Mouse (Mus musculus) heart, embryonic 12.5 days (tissue): ENCODE data around the gene Bahcc1. TPM values are rescaled to one million over a fixed set of nuclear protein-coding genes. Genes with fewer than 3 reads are reported as not detected.

Experiments used
- ATAC-seq: fragments of 200-750 bp; cut with Nextera tagmentation; 2 replicates; pipeline ENCODE4 v1.8.0; 2017; ENCODE audit warnings: moderate TSS enrichment, moderate library complexity; ENCODE audit not compliant: insufficient number of reproducible peaks, low FRiP score
- H3K27ac ChIP-seq: fragments of 300-500 bp; sonication (generic); 2 replicates; pipeline ENCODE4 v1.5.1; 2016; ENCODE audit warnings: mild to moderate bottlenecking, moderate library complexity; ENCODE audit not compliant: poor library complexity, severe bottlenecking
- H3K27me3 ChIP-seq: fragments of 300-500 bp; sonication (generic); replicated peaks from 2 replicates; pipeline ENCODE4 v1.6.1; 2016; ENCODE audit warnings: mild to moderate bottlenecking, moderate library complexity
- H3K36me3 ChIP-seq: fragments of 300-500 bp; sonication (generic); 2 replicates; pipeline ENCODE4 v1.6.1; 2016; ENCODE audit warnings: mild to moderate bottlenecking, moderate library complexity
- H3K4me1 ChIP-seq: fragments of 300-500 bp; sonication (generic); replicated peaks from 2 replicates; pipeline ENCODE4 v1.6.1; 2016; ENCODE audit warnings: mild to moderate bottlenecking
- H3K4me2 ChIP-seq: fragments of 300-500 bp; sonication (generic); 2 replicates; pipeline ENCODE4 v1.6.1; 2016; ENCODE audit warnings: mild to moderate bottlenecking, moderate library complexity
- H3K4me3 ChIP-seq: fragments of 300-500 bp; sonication (generic); 2 replicates; pipeline ENCODE4 v1.5.1; 2016; ENCODE audit warnings: mild to moderate bottlenecking
- H3K9ac ChIP-seq: fragments of 300-500 bp; sonication (generic); 2 replicates; pipeline ENCODE4 v1.6.1; 2016; ENCODE audit warnings: mild to moderate bottlenecking, moderate library complexity
- H3K9me3 ChIP-seq: fragments of 300-500 bp; sonication (generic); replicated peaks from 2 replicates; pipeline ENCODE4 v1.6.1; 2016; ENCODE audit warnings: mild to moderate bottlenecking, moderate library complexity
- WGBS: fragments of 180-500 bp; shearing (Covaris S2); methylation state at CpG from one replicate; pipeline ENCODE4 v1.1.7; 2016; 5-methylcytosine and 5-hydroxymethylcytosine counted together
- polyA plus RNA-seq: library from polyadenylated mRNA; unstranded; fragments of >200 nt; fragmentation: Nextera tagmentation; extraction: Ambion mirVana; gene quantifications from 2 replicates; pipeline ENCODE4 v1.2.1, GENCODE M21; 2016

The Bahcc1 gene
- polyA plus RNA-seq, 1 experiment from 2014 or later: 7.6 TPM

DNA sequence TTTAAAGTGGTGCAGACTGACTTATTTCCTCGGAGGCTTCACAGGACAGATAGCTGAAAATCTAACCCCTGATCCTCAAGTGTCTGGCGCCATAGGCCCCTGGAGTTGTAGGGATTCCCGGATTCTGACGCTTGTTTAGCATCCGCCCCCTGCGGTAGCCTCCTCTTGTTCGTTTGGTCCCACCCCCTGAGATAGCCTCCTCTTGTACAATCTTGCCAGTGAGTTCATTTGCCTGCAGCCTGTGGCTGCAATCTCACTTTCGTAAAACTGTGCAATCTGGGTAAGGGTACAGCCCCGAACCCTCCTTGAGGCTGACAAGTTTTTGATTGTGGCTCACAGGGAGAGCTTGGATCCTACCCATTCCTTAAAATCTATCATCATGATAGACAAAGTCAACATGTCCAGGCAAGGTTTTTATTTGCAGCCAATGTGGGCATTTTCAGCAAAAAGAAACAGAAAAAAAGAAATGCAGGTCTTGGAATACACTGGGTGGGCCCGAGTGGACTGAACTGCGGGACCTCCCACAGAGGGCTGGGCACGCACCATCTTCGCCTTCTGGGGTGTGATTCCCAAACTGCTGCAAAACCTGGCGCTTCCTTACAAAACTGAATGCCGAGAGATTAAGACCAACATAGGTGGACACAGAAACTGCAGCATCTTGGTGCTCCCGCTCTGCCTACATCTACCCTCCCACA, 82.1 kb downstream of the Bahcc1 start:
- Histone ChIP-seq H3K27ac (peak overlapping the region; percentile 100), H3K4me2 (peak overlapping the region; percentile 97), H3K36me3 (no peaks in the 10 kb centered on the region), H3K4me1 (peaks cover 44% of the 10 kb centered on the region), H3K4me3 (0 out of 2 replicates have a peak overlapping the region, but pooled peaks have one; percentile 52), H3K9ac (peak overlapping the region; percentile 82; the same call in 1 of the 2 replicates), H3K9me3 (no peaks in the 10 kb centered on the region), H3K27me3 (no peaks in the 10 kb centered on the region)
- WGBS: 43% methylated on average over 16 of the region's 16 CpGs
- no peak for ATAC-seq

DNA sequence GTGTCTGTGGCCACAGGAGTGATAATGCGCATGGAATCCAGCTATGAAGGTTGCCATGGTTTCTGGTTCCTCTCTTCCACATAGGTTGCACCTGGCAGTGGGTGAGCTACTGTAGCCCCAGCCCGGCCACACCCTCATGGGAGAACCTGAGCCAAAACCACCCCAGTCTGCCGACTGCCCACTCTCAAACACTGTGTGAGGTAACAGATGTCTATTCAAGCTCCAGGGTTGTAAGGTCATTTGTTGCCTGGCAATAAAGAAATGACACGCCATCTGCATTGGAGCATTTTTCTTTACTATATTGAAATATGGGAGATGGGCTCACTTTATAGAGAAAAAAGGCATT, 82.6 kb downstream of the Bahcc1 start:
- H3K36me3 ChIP-seq: no peaks in the 10 kb centered on the region
- peak overlapping the region; percentile 52 for H3K4me3 ChIP-seq
- no peaks in the 10 kb centered on the region for H3K27me3 ChIP-seq
- H3K4me1 ChIP-seq: peaks cover 41% of the 10 kb centered on the region
- H3K4me2 ChIP-seq: peak overlapping the region; percentile 97
- peak overlapping the region; percentile 100 for H3K27ac ChIP-seq
- ATAC-seq: no peak
- H3K9me3 ChIP-seq: no peaks in the 10 kb centered on the region
- H3K9ac ChIP-seq: peak overlapping the region; percentile 82
- WGBS: 46% methylated on average over 4 of the region's 4 CpGs

DNA sequence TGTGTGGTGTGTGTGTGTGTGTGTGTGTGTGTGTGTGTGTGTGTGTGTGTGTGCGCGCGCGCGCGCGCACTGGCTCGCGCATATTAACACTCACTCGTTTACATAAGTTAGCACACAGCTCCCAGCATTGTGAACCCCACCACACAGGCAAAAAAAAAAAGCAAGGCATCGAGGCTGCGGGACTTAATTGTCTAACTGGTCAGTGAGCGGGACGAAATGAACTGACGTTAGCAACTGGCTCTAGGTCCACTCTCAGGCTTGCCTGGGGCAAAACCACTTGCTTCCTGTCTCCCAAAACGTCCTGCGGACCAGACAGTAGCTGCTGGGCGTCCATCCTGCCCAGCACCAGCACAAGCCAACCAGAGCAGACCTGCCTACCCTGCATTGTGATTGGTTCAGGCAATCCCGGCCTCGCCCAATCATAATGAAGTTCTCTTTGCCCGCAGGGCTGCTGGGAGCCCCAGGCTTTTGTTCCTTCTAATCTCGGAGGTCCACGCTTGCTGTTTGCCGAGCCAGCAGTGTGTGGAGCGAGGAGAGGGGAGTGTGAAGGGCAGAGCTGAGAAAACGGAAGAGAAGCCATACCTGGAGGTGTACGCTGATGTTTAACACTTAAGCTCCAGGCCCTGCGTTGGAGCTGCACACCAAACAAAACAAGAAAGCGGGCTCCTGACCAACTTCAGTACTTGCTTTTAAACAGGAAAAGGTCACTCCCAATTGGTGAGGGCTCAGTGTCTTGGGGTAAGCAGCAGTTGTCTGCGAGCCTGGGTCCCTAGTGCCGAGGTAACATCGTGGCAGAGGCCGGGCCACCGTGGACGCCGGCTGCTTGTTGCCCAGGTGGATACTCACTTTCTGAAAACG, 83.3 kb downstream of the Bahcc1 start:
- H3K9ac ChIP-seq: peak overlapping the region; percentile 82
- H3K27ac ChIP-seq: peak overlapping the region; percentile 100
- no peaks in the 10 kb centered on the region for H3K27me3 ChIP-seq
- no peaks in the 10 kb centered on the region for H3K36me3 ChIP-seq
- H3K4me1 ChIP-seq: peaks cover 38% of the 10 kb centered on the region
- H3K4me3 ChIP-seq: peak overlapping the region; percentile 52
- ATAC-seq: peak; percentile 97
- H3K9me3 ChIP-seq: no peaks in the 10 kb centered on the region
- peak overlapping the region; percentile 97 for H3K4me2 ChIP-seq
- 15% methylated on average over 37 of the region's 37 CpGs for WGBS

DNA sequence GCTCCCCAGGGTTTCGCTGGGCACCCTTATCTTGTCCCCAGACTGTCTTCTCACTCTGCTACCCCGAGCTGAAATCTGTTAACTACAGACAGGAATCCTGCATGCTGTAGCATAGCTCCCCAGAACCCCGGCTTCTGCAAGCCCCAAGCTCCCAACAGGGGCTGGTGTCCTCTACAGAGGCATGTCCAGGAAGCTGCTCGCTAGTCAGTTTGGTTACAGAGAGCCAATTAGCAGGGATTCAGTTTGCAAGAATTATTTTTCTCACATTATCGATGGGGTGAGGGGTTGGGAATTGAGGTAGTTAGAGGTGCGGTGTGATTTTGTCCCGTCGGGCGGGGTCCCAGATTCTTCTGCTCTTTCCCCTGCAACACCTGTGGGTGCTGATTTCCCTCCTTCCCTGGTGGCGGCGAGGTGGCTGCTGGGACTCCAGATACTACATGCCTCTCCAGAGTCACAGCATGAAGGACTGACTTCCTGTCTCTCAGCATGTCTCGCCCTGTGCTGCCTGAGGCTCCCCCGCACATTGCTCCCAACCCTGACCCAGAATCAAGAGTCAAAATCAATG, 84.0 kb downstream of the Bahcc1 start:
- peak overlapping the region; percentile 82 for H3K9ac ChIP-seq
- peak; percentile 37 for ATAC-seq
- H3K27ac ChIP-seq: peak overlapping the region; percentile 100
- peak overlapping the region; percentile 97 for H3K4me2 ChIP-seq
- WGBS: 15% methylated on average over 13 of the region's 13 CpGs
- H3K4me3 ChIP-seq: peak overlapping the region; percentile 52
- H3K4me1 ChIP-seq: peaks cover 31% of the 10 kb centered on the region
- no peaks in the 10 kb centered on the region for H3K27me3 ChIP-seq
- no peaks in the 10 kb centered on the region for H3K36me3 ChIP-seq
- no peaks in the 10 kb centered on the region for H3K9me3 ChIP-seq

DNA sequence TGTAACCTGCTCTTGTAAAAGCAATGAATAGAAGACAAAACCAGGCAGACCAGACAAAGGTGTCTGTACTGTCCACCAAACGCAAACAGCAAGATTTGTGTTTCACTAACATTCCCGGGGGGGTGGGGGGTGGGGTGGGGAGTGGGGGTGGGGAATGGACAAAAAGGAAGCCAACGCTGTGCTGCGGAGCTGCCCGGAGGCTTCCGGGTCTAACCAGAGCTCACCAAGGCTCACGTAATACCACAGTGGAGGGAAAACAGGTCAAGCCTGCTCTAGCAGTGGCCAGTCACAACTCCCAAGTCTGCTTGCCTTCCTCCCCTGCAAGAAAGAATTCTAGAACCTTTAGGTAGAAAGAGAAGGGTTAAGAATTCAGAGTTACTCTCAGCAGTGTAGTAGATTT, 84.7 kb downstream of the Bahcc1 start:
- peak overlapping the region; percentile 82; the same call in 1 of the 2 replicates for H3K9ac ChIP-seq
- no peak overlapping the region for H3K4me3 ChIP-seq
- ATAC-seq: no peak
- peak overlapping the region; percentile 100 for H3K27ac ChIP-seq
- H3K4me1 ChIP-seq: peaks cover 29% of the 10 kb centered on the region
- H3K36me3 ChIP-seq: no peaks in the 10 kb centered on the region
- H3K9me3 ChIP-seq: no peaks in the 10 kb centered on the region
- H3K4me2 ChIP-seq: peak overlapping the region; percentile 97
- no peaks in the 10 kb centered on the region for H3K27me3 ChIP-seq
- WGBS: 69% methylated on average over 7 of the region's 7 CpGs

DNA sequence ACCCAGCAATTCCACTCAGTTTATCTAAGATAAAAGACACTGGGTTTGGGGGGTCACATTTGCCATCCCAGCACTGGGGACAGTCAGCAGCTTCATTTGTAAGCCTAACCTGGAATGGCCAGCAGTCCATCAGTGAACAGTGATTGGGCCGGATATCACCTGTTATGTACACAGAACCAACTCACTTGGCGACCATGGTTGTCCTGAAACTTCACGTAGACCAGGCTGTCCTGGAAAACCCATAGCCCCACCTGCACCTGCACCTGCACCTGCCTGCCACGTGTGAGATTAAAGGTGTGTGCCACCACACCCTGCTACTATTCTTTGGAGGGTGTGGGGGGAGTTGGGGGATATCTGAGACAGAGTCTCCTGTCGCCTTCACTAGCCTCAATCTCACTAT, 86.6 kb downstream of the Bahcc1 start:
- no peak overlapping the region for H3K27ac ChIP-seq
- H3K4me2 ChIP-seq: no peak overlapping the region
- 82% methylated on average over 5 of the region's 5 CpGs for WGBS
- no peaks in the 10 kb centered on the region for H3K9me3 ChIP-seq
- no peaks in the 10 kb centered on the region for H3K36me3 ChIP-seq
- no peaks in the 10 kb centered on the region for H3K27me3 ChIP-seq
- no peak overlapping the region for H3K9ac ChIP-seq
- no peak overlapping the region for H3K4me3 ChIP-seq
- peaks cover 25% of the 10 kb centered on the region for H3K4me1 ChIP-seq
- ATAC-seq: no peak

DNA sequence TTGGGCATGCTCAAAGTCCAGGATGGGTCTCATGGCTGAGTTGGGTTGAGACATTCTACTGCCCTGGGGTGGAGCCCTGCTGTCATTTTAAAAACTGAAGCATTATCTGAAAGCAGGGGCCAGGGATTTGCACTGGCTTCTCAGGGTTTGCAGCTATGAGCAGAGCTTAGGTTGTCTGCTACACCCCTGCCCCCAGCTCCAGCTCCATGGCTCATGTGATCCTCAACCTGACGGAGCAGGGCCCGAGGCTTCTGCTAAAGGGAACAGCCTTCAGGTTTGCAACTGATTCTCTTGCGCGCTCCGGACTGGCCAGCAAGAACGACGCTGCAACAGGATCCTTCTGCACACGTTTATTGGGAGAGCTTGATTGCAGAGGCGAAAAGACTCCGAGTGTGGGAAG, 87.4 kb downstream of the Bahcc1 start:
- H3K4me1 ChIP-seq: peaks cover 16% of the 10 kb centered on the region
- no peaks in the 10 kb centered on the region for H3K36me3 ChIP-seq
- no peaks in the 10 kb centered on the region for H3K9me3 ChIP-seq
- H3K27ac ChIP-seq: no peak overlapping the region
- 94% methylated on average over 10 of the region's 10 CpGs for WGBS
- H3K27me3 ChIP-seq: no peaks in the 10 kb centered on the region
- no peak overlapping the region for H3K4me2 ChIP-seq
- H3K4me3 ChIP-seq: no peak overlapping the region
- ATAC-seq: no peak
- H3K9ac ChIP-seq: no peak overlapping the region

DNA sequence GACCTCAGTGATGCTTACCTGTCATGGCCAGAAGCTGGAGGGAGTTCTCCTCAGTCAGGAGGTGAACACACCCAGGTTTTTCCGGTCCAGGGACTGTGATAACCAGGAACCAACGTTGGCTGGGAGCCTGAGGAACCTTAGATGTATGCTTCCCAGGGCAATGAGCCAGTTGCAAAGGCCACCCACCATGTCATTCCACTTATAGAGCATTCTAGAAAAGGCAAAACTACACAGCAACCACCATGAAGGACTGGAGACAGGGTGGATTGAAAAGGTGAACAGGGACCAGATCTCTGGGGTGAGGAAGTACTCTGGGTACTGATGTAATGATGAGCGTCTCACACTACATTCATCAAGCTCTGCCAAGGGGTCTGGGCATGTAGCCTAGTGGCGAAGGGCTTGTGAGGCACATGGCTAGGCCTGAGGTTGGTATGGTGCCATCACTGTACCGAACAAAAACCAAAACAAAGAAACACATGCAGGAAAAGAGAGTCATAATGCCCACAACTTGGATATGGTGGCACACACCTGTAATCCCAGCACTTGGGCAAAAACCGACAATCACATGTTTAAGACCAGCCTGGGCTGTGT, 102.8 kb downstream of the Bahcc1 start:
- no peak overlapping the region for H3K4me2 ChIP-seq

DNA sequence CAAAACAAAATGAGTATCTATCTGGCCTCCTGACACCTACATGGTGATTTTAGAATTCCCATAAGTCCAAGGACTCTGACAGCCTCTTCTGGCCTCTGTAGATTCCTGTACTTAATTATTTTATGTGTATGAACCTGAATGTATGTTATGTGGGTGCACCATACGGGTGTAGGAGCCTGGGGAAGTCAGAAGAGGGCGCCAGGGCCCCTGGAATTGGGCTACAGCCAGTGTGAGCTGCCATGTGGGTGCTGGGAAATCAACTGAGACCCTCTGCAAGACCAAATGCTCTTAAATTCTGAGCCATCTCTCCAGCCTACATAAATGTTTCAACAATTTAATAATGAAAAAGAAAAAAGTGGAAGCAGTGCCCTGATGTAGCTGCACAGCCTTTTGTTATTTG, 104.7 kb downstream of the Bahcc1 start:
- Histone ChIP-seq H3K4me2 (no peak overlapping the region), H3K27ac (no peak overlapping the region), H3K9ac (no peak overlapping the region), H3K4me3 (no peak overlapping the region), H3K9me3 (peaks cover 7% of the 10 kb centered on the region), H3K27me3 (no peaks in the 10 kb centered on the region), H3K4me1 (no peaks in the 10 kb centered on the region), H3K36me3 (no peaks in the 10 kb centered on the region)
- no peak for ATAC-seq
- WGBS: 35% methylated on average over 2 of the region's 2 CpGs

More for the DNA sequence above, 102.8 kb downstream of the Bahcc1 start:
- Histone ChIP-seq H3K27me3 (no peaks in the 10 kb centered on the region), H3K4me1 (no peaks in the 10 kb centered on the region), H3K36me3 (no peaks in the 10 kb centered on the region), H3K4me3 (no peak overlapping the region), H3K27ac (no peak overlapping the region), H3K9ac (no peak overlapping the region), H3K9me3 (peaks cover 3% of the 10 kb centered on the region)
- 73% methylated on average over 6 of the region's 6 CpGs for WGBS
- ATAC-seq: no peak

DNA sequence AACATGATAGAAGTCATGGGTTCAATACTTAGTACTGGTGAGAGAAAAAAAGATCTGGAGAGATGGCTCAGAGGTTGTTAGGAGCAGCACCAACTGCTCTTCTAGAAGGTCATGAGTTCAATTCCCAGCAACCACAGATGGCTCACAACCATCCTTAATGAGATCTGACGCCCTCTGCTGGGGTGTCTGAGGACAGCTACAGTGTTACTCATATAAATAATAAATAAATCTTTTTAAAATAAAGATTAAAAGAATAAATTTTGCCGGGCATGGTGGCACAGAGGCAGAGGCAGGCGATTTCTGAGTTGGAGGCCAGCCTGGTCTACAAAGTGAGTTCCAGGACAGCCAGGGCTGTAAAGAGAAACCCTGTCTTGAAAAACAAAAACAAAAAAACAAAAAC, 106.0 kb downstream of the Bahcc1 start:
- no peak overlapping the region for H3K9ac ChIP-seq
- ATAC-seq: no peak
- peaks cover 7% of the 10 kb centered on the region for H3K9me3 ChIP-seq
- no peak overlapping the region for H3K4me3 ChIP-seq
- H3K27me3 ChIP-seq: no peaks in the 10 kb centered on the region
- 67% methylated on average over 3 of the region's 3 CpGs for WGBS
- H3K4me2 ChIP-seq: no peak overlapping the region
- no peak overlapping the region for H3K27ac ChIP-seq
- H3K36me3 ChIP-seq: no peaks in the 10 kb centered on the region
- H3K4me1 ChIP-seq: no peaks in the 10 kb centered on the region

DNA sequence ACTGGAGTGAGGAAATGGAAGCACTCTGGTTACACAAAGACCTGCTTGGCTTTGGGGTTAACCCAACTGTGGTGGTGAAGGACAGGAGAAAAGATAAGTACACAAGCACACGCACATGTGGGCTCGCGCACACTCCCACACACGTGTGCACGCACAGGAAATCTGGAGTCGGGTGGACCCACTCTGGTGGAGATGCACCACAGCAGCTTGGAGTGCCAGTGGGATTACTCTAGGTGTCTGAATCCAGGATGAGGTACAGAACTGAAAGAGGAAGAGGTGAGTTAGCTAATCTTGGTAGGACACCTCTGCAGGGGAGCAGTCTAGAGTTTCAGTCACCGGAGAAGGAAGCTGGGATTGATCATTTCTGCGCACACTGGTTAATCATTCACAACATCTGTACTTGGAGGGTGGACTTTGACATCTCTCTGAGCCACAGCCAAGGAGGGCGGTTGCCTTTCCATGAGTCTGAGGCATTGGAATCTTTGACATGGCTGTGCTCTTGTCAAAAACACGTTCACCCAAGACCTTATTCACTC, 107.3 kb downstream of the Bahcc1 start:
- no peak for ATAC-seq
- no peaks in the 10 kb centered on the region for H3K27me3 ChIP-seq
- H3K9ac ChIP-seq: no peak overlapping the region
- whole genome bisulfite sequencing: 83% methylated on average over 10 of the region's 10 CpGs
- H3K27ac ChIP-seq: no peak overlapping the region
- no peak overlapping the region for H3K4me3 ChIP-seq
- peaks cover 4% of the 10 kb centered on the region; the same call in 1 of the 2 replicates for H3K9me3 ChIP-seq
- peaks cover 1% of the 10 kb centered on the region for H3K36me3 ChIP-seq
- no peak overlapping the region for H3K4me2 ChIP-seq
- H3K4me1 ChIP-seq: no peaks in the 10 kb centered on the region
